Mouse (Mus musculus) R1 (cell line): ENCODE data around the gene Olfr465-ps1.

Source experiments
- DNase-seq: peaks from one replicate; pipeline ENCODE4 v3.0.0-alpha.2; 2018; ENCODE audit warnings: low read depth, low spot score

Olfr465-ps1 gene

DNA sequence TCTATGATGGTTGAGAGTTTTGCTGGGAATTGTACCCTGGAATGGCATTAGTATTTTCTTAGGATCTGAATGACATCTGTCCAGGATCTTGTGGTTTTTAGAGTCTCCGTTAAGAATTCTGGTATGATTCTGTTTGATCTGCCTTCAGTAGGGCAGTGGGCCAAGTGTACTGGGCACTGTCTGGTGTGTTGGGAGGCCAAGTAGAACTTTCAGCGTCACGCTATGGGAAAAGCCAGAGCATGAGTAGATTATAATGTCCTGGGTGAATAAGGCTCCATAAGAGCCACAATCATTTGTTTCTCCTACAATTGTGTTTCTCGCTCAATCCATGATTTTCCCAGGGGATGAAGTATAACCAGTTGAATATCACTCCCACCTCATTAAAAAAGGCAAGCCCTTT is at the start of gene Olfr465-ps1:
Gene Olfr465-ps1 (plus strand): TSS at position 301 of the 400 bp plus-strand sequence.
- DNase-seq, result no peak

- no peak for DNase-seq
Measured at GRCm38 (mm10) chr13:65095923-65096322, 42.0 kb upstream of the Olfr465-ps1 start.

- no peak for DNase-seq
Measured at GRCm38 (mm10) chr13:65097018-65097417, 40.9 kb upstream of the Olfr465-ps1 start.

GRCm38 (mm10) chr13:65100678-65101077 is 37.2 kb upstream of the Olfr465-ps1 start:
- no peak for DNase-seq

DNA sequence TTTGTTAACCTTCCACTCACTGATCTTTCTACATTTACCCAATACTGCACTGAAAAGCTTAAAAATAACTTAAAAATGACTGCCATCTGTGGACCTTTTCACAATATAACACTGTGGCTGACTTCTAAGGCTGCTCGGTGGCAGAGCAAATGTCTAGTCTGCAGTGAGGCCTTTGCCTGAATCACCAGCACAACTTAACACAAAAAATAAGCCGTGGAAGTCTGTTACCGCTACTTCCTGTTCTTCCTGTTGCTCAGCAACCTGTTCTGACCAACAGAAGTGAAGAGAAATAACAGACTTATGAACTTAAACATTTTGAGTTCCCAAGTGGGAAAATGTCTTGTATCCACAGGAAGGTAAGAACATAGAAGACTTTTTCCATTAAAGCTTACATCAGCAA is 36.7 kb upstream of the Olfr465-ps1 start:
- no peak for DNase-seq

- peak; percentile 70 for DNase-seq
Measured at GRCm38 (mm10) chr13:65111961-65112360, 25.9 kb upstream of the Olfr465-ps1 start.

- DNase-seq, result peak; percentile 99
Measured at GRCm38 (mm10) chr13:65112459-65113110, 25.3 kb upstream of the Olfr465-ps1 start, which contains the start of gene Mfsd14b. Gene Mfsd14b, minus strand, starts transcription at chr13:65112975.

DNA sequence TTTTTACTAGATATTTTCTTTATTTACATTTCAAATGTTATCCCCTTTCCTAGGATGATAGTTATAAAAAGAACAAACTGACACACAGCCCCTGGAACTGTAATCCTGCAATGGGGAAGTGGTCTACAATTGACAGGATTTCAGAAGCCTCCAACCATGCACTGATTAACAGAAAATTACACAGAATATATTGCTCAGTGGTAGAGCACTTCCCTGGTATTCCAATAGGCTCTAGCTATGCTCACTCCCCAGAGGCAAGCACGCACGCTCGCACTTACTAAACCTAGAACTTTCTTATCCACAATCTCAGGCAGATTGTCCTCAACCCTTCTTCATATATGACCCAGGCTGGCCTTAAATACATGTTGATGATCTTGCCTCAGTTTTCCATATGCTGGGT is 24.6 kb upstream of the Olfr465-ps1 start:
- no peak for DNase-seq

GRCm38 (mm10) chr13:65120984-65121383 is 16.9 kb upstream of the Olfr465-ps1 start:
- DNase-seq, result no peak

GRCm38 (mm10) chr13:65122111-65122510 is 15.8 kb upstream of the Olfr465-ps1 start:
- no peak for DNase-seq

- DNase-seq, result peak; percentile 50
Measured at GRCm38 (mm10) chr13:65127063-65127847, 10.6 kb upstream of the Olfr465-ps1 start.

DNA sequence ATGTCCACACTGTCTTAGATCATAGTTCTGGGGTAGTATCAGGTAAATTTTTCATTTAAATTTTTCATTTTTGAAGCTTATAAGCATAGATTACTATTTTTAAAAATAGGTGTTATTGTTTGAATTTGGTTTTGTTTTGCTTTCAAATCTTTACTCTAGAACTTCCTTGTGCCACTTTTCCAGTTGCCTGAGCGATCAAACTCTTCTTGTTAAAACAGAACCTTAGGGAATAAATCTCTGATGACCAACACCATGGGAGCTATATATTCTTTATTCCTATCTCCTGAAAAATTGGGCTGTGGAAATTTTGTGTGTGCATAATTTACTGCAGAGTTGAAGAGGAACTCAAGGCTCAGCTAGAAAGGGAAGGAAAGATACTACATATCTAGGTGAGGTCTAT is 12.1 kb downstream of the Olfr465-ps1 start, which contains the start of gene Olfr466:
Gene Olfr466 (plus strand): TSS at position 301 of the 400 bp plus-strand sequence.
- no peak for DNase-seq

DNA sequence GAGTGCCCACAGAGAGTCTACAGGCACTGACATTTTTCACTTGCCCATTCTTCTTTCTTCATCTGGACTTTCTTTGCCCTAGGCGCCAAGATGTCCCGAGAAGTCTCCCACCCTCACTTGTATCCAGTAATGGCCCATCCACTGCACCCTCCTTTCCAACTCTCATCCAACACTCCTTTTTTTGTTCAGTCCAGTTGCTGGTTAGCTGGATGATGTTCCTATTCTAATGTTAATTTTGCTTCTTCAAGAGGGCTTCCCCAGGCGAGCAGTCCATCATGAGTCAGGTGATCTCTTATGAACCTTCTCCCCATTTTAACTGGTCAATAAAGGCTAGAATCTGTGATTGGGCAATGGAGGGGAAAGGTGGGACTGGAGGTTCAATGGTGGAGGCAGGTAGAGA is 36.2 kb downstream of the Olfr465-ps1 start:
- DNase-seq, result peak; percentile 65

GRCm38 (mm10) chr13:65175734-65176471 is 38.0 kb downstream of the Olfr465-ps1 start:
- peak; percentile 86 for DNase-seq

GRCm38 (mm10) chr13:65176472-65177091 is 38.7 kb downstream of the Olfr465-ps1 start:
- no peak for DNase-seq
